Mouse (Mus musculus): Measurements from ENCODE around the gene Csrnp2. TPM values are rescaled to one million over a fixed set of nuclear protein-coding genes. Genes with fewer than 3 reads are reported as not detected.
"Not testable (repeated sequence)": the region's sequence is repeated elsewhere in the genome, so short reads cannot be mapped to it uniquely, and the experiment has no call there.

The Csrnp2 gene
- polyA plus RNA-seq (2014; fragmentation: Nextera tagmentation; extraction: Ambion mirVana): 12.0 and 12.6 TPM in 2 replicates

DNA sequence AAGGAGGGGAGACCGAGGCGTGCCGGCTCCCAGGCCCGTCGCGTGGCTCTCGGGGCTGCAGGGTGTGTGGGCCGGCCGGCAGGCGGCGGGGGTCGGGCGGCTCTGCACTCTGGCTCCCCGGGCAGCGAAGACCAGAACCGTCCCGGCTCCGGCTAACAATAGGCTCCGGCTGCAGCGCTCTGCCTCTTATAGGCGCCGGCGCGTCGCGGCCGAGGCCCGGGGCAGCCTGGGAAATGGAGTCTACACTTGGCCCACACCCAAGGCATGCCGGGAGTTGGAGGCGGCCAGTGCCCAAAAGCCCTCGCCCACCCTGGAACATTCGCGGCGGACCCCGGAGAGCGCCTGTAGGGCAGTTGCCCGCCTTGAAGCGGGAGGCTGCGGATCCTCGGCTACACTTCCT, at the start of gene Csrnp2:
TSS of gene Csrnp2 (minus strand) at position 387 of the 400 bp plus-strand sequence.
- Histone ChIP-seq H3K9ac (replicated peaks; ENCODE audit: low read depth, low read length) (peak within 1 kb of the TSS; percentile 93), H3K4me2 (replicated peaks; ENCODE audit: low read depth, low read length) (peak within 1 kb of the TSS; percentile 87), H3K27me3 (ENCODE audit: control insufficient read depth, insufficient read depth, low read length) (no peaks in the 10 kb centered on the region), H3K9me3 (ENCODE audit: control insufficient read depth, low read depth, low read length) (no peaks in the 10 kb centered on the region; the same call in 1 of the 2 replicates), H3K4me1 (ENCODE audit: control insufficient read depth, insufficient read depth, low read length) (peaks cover 32% of the 10 kb centered on the region), H3K4me3 (ENCODE audit: low read depth, low read length) (peak within 1 kb of the TSS; percentile 86), H3K36me3 (ENCODE audit: control insufficient read depth, insufficient read depth, low read length) (no peaks in the 10 kb centered on the region), H3K27ac (ENCODE audit: low read length) (peak within 1 kb of the TSS; percentile 95)
- ATAC-seq (ENCODE audit: insufficient number of reproducible peaks, insufficient read depth, low FRiP score, low read depth): peak; percentile 95
- WGBS: 0% methylated on average over 40 of the region's 40 CpGs

DNA sequence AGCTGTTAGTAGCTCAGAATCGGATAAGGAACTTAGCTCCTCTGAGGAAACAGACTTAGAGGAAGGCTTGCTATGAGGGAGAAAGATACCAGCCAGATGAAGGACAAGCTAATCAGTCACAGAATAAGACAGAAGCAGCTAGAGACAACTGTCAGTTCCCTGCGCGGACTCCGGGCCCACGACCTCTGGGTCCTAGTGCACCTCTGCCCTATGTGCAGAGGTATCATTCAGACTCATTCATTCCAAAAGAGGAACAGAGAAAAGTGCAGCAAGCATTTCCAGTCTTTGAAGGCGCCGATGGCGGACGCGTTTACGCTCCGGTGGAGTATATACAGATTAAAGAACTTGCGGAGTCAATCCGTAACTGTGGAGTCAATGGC, 48.4 kb upstream of the Csrnp2 start:
- not testable (repeated sequence) for H3K27ac ChIP-seq (ENCODE audit: low read length); H3K4me2 ChIP-seq (replicated peaks; ENCODE audit: low read depth, low read length); H3K27me3 ChIP-seq (ENCODE audit: control insufficient read depth, insufficient read depth, low read length); H3K36me3 ChIP-seq (ENCODE audit: control insufficient read depth, insufficient read depth, low read length); H3K9me3 ChIP-seq (ENCODE audit: control insufficient read depth, low read depth, low read length); H3K4me3 ChIP-seq (ENCODE audit: low read depth, low read length); H3K9ac ChIP-seq (replicated peaks; ENCODE audit: low read depth, low read length); ATAC-seq (ENCODE audit: insufficient number of reproducible peaks, insufficient read depth, low FRiP score, low read depth); H3K4me1 ChIP-seq (ENCODE audit: control insufficient read depth, insufficient read depth, low read length)
- WGBS: over 99% methylated on average over 14 of the region's 14 CpGs

DNA sequence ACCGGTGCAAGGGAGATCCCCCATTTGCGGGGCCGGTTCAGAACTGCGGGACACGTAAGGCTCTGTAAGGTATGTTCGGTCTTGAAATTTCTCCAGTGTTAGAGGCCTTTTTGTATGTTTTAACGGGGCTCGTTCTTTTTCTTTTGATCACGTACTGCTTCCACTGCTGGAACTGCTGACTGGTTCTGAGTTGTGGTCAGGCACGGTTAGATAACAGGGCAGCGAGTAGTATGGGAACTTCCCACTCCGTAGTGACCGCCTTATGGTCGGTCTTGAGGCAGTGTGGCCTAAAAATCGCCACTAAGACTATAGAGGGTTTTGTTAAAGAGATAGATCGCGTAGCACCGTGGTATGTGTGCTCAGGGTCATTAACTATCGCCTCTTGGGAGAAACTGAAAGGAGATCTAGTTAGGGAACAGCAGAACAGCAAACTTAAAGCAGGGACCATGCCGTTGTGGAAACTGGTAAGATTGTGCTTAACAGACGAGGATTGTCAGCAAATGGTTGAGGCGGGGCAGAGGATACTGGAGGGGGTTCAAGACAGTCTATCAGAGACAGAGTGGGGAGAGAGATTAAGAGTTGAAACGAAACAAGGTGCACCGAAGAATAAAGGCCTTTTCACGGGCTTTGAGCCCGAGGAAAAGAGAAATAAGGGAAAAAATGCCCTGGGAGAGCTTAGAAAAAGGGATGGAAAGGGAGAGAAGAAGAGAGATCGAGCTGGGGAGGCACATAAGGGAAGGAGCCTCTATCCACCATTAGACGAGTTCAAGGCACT, 47.8 kb upstream of the Csrnp2 start:
- H3K36me3 ChIP-seq (ENCODE audit: control insufficient read depth, insufficient read depth, low read length); H3K9ac ChIP-seq (replicated peaks; ENCODE audit: low read depth, low read length); H3K4me2 ChIP-seq (replicated peaks; ENCODE audit: low read depth, low read length); H3K4me1 ChIP-seq (ENCODE audit: control insufficient read depth, insufficient read depth, low read length); H3K27ac ChIP-seq (ENCODE audit: low read length); H3K27me3 ChIP-seq (ENCODE audit: control insufficient read depth, insufficient read depth, low read length); H3K9me3 ChIP-seq (ENCODE audit: control insufficient read depth, low read depth, low read length); ATAC-seq (ENCODE audit: insufficient number of reproducible peaks, insufficient read depth, low FRiP score, low read depth); H3K4me3 ChIP-seq (ENCODE audit: low read depth, low read length): not testable (repeated sequence)
- whole genome bisulfite sequencing: 97% methylated on average over 25 of the region's 28 CpGs

DNA sequence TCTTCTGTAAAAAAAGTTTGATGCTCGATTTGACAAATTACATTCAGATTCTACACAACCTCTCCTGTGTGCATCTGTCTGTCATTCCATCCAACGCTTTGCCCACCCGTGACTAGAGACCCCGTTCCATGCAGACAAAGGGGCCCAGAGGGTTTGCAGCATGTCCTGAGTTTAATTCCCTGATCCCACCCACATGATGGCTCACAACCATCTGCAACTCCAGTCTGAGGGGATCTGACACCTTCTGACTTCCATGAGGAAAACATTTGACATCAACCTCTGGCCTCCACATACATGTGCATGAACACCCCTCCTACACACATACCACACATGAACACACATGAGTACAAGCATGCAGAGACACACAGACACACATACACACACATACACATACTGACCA, 46.1 kb upstream of the Csrnp2 start:
- ATAC-seq (ENCODE audit: insufficient number of reproducible peaks, insufficient read depth, low FRiP score, low read depth): no peak
- no peaks in the 10 kb centered on the region for H3K27me3 ChIP-seq (ENCODE audit: control insufficient read depth, insufficient read depth, low read length)
- H3K9me3 ChIP-seq (ENCODE audit: control insufficient read depth, low read depth, low read length): no peaks in the 10 kb centered on the region
- no peaks in the 10 kb centered on the region for H3K36me3 ChIP-seq (ENCODE audit: control insufficient read depth, insufficient read depth, low read length)
- 82% methylated on average over 4 of the region's 4 CpGs for WGBS
- no peaks in the 10 kb centered on the region for H3K4me1 ChIP-seq (ENCODE audit: control insufficient read depth, insufficient read depth, low read length)
- no peak overlapping the region for H3K4me2 ChIP-seq (replicated peaks; ENCODE audit: low read depth, low read length)
- no peak overlapping the region for H3K27ac ChIP-seq (ENCODE audit: low read length)
- no peak overlapping the region for H3K4me3 ChIP-seq (ENCODE audit: low read depth, low read length)
- H3K9ac ChIP-seq (replicated peaks; ENCODE audit: low read depth, low read length): no peak overlapping the region

DNA sequence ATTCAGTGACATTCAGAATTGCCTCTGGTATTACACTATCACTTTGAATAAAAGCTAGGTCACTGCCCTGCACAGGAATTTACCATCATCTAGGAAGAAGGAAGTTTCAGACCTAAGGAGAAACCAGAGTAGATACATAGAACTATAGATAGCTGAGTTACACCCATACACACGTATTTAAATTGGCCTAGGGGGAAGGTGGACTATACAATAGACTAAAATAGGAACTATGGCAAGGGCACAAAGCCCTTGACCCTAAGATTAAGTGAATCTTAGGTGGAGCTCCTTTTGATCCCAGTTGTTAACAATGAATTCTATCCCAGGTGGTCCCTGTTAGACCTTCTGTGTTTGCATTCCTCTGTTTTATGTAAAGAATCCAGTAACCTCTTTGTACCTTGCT, 45.7 kb upstream of the Csrnp2 start:
- not testable (repeated sequence) for H3K9ac ChIP-seq (replicated peaks; ENCODE audit: low read depth, low read length); H3K27ac ChIP-seq (ENCODE audit: low read length); H3K4me3 ChIP-seq (ENCODE audit: low read depth, low read length); H3K4me2 ChIP-seq (replicated peaks; ENCODE audit: low read depth, low read length); ATAC-seq (ENCODE audit: insufficient number of reproducible peaks, insufficient read depth, low FRiP score, low read depth); H3K36me3 ChIP-seq (ENCODE audit: control insufficient read depth, insufficient read depth, low read length); H3K9me3 ChIP-seq (ENCODE audit: control insufficient read depth, low read depth, low read length); H3K27me3 ChIP-seq (ENCODE audit: control insufficient read depth, insufficient read depth, low read length); H3K4me1 ChIP-seq (ENCODE audit: control insufficient read depth, insufficient read depth, low read length)
- WGBS: 74% methylated on average over 1 of the region's 1 CpGs

DNA sequence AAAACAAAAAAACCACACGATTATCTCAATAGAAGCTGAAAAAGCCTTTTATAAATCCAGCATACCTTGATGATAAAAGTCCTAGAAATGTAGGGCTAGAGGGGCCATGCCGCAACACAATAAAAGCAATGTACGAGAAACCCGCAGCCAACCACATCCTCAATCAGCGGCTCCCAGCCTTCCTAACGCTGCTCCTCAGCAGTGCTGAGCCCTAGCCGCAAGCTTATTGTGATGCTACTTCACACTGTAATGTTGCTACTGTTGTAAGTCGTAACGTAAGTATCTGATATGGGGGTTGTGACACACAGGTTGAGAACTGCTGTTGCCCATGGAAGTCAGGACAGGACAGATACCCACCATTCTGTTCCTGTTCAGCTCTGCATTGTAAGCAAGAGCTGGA, 44.1 kb upstream of the Csrnp2 start:
- H3K4me2 ChIP-seq (replicated peaks; ENCODE audit: low read depth, low read length): no peak overlapping the region
- no peaks in the 10 kb centered on the region for H3K4me1 ChIP-seq (ENCODE audit: control insufficient read depth, insufficient read depth, low read length)
- peaks cover 5% of the 10 kb centered on the region; the same call in 1 of the 2 replicates for H3K36me3 ChIP-seq (ENCODE audit: control insufficient read depth, insufficient read depth, low read length)
- H3K9me3 ChIP-seq (ENCODE audit: control insufficient read depth, low read depth, low read length): no peaks in the 10 kb centered on the region
- no peak overlapping the region for H3K4me3 ChIP-seq (ENCODE audit: low read depth, low read length)
- no peak for ATAC-seq (ENCODE audit: insufficient number of reproducible peaks, insufficient read depth, low FRiP score, low read depth)
- 94% methylated on average over 9 of the region's 9 CpGs for WGBS
- H3K27ac ChIP-seq (ENCODE audit: low read length): no peak overlapping the region
- H3K27me3 ChIP-seq (ENCODE audit: control insufficient read depth, insufficient read depth, low read length): no peaks in the 10 kb centered on the region
- no peak overlapping the region for H3K9ac ChIP-seq (replicated peaks; ENCODE audit: low read depth, low read length)

DNA sequence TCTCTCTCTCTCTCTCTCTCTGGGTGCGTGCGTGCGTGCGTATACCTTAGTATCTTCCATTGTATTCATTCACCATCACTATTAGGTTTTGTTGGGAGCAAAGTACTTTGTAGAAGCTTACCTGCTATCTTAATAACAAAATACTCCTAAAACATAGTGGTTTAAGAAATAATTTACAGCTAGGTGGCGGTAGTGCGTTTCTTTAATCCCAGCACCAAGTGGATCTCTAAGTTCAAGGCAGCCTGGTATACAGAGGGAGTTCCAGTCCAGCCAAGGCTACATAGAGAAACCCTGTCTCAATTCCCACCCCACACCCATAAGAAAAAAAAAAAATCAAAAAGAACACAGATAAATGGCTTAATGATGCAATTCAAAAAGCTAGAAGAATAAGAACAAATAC, 42.6 kb upstream of the Csrnp2 start:
- Histone ChIP-seq H3K4me3 (ENCODE audit: low read depth, low read length) (no peak overlapping the region), H3K9ac (replicated peaks; ENCODE audit: low read depth, low read length) (no peak overlapping the region), H3K4me1 (ENCODE audit: control insufficient read depth, insufficient read depth, low read length) (no peaks in the 10 kb centered on the region), H3K27me3 (ENCODE audit: control insufficient read depth, insufficient read depth, low read length) (no peaks in the 10 kb centered on the region), H3K27ac (ENCODE audit: low read length) (no peak overlapping the region), H3K9me3 (ENCODE audit: control insufficient read depth, low read depth, low read length) (no peaks in the 10 kb centered on the region), H3K4me2 (replicated peaks; ENCODE audit: low read depth, low read length) (no peak overlapping the region), H3K36me3 (ENCODE audit: control insufficient read depth, insufficient read depth, low read length) (peaks cover 7% of the 10 kb centered on the region; the same call in 1 of the 2 replicates)
- no peak for ATAC-seq (ENCODE audit: insufficient number of reproducible peaks, insufficient read depth, low FRiP score, low read depth)
- WGBS: 88% methylated on average over 6 of the region's 6 CpGs

DNA sequence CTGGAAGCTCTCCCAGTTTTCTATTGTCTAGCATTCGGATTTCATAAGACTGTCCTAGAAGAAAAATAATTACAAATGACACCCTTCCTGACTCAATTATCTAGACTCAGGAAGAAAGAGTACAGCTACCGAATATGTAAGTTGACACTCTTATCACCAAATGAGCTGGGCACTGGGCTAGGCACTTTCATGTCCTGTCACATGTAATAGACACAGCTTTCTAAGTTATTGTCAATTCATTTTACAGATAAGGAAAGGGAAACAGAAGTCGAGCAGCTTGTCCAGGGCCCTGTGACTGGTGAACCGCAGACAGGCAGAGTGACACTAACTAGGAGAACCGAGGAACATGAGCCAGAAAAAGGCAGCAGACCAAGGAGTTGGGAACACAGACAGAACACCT, 32.6 kb upstream of the Csrnp2 start:
- no peak overlapping the region for H3K4me3 ChIP-seq (ENCODE audit: low read depth, low read length)
- no peak overlapping the region for H3K27ac ChIP-seq (ENCODE audit: low read length)
- 76% methylated on average over 5 of the region's 5 CpGs for WGBS
- no peaks in the 10 kb centered on the region for H3K9me3 ChIP-seq (ENCODE audit: control insufficient read depth, low read depth, low read length)
- no peaks in the 10 kb centered on the region for H3K27me3 ChIP-seq (ENCODE audit: control insufficient read depth, insufficient read depth, low read length)
- H3K4me2 ChIP-seq (replicated peaks; ENCODE audit: low read depth, low read length): no peak overlapping the region
- no peak for ATAC-seq (ENCODE audit: insufficient number of reproducible peaks, insufficient read depth, low FRiP score, low read depth)
- H3K9ac ChIP-seq (replicated peaks; ENCODE audit: low read depth, low read length): no peak overlapping the region
- H3K4me1 ChIP-seq (ENCODE audit: control insufficient read depth, insufficient read depth, low read length): no peaks in the 10 kb centered on the region
- H3K36me3 ChIP-seq (ENCODE audit: control insufficient read depth, insufficient read depth, low read length): peaks cover 16% of the 10 kb centered on the region

DNA sequence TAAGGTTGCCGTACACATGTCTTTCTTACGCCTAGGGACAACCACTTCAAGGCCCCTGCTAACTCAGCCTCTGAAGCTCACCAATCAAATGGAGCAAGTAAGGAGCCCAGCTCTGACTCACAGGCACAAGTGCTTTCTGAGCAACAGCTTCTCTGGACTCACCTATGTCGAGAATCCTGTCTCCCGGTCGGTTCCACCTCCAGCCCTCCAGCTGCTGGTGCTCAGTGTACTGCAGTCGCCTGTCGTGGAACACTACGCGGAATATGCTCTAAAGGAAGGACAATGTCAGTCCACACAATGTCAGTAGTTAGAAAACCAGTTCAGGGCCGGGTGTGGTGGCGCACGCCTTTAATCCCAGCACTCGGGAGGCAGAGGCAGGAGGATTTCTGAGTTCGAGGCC, 30.1 kb upstream of the Csrnp2 start:
- WGBS: 93% methylated on average over 14 of the region's 14 CpGs
- H3K4me3 ChIP-seq (ENCODE audit: low read depth, low read length): no peak overlapping the region
- no peak for ATAC-seq (ENCODE audit: insufficient number of reproducible peaks, insufficient read depth, low FRiP score, low read depth)
- H3K9me3 ChIP-seq (ENCODE audit: control insufficient read depth, low read depth, low read length): no peaks in the 10 kb centered on the region
- H3K27me3 ChIP-seq (ENCODE audit: control insufficient read depth, insufficient read depth, low read length): no peaks in the 10 kb centered on the region
- no peak overlapping the region for H3K4me2 ChIP-seq (replicated peaks; ENCODE audit: low read depth, low read length)
- no peak overlapping the region for H3K27ac ChIP-seq (ENCODE audit: low read length)
- H3K4me1 ChIP-seq (ENCODE audit: control insufficient read depth, insufficient read depth, low read length): no peaks in the 10 kb centered on the region
- H3K9ac ChIP-seq (replicated peaks; ENCODE audit: low read depth, low read length): no peak overlapping the region
- H3K36me3 ChIP-seq (ENCODE audit: control insufficient read depth, insufficient read depth, low read length): peaks cover 31% of the 10 kb centered on the region

Data from stomach, embryonic 14.5 days (tissue).